Mouse (Mus musculus) bone marrow macrophage, adult 2 months (primary cell): ENCODE measurements around the gene Lrrc29.

Experiments used
- CTCF ChIP-seq: IDR thresholded peaks from 2 replicates; pipeline ENCODE4 v1.5.1; 2012; ENCODE audit warnings: low read depth, mild to moderate bottlenecking, low read length, moderate library complexity
- POLR2A ChIP-seq: IDR thresholded peaks from 2 replicates; pipeline ENCODE4 v1.6.1; 2012; ENCODE audit warnings: mild to moderate bottlenecking, low read depth, low read length, borderline replicate concordance

GRCm38 (mm10) chr8:105288958-105289732 is 36.9 kb downstream of the Lrrc29 start:
- TF ChIP-seq CTCF (no peak), POLR2A (no peak)
